Mouse (Mus musculus): ENCODE results near the gene Uggt1. TPM values are rescaled to one million over a fixed set of nuclear protein-coding genes. Genes with fewer than 3 reads are reported as not detected.

Uggt1 gene
- total RNA-seq, 2 experiments from 2014 or later, result 39.0 to 39.3 TPM

DNA sequence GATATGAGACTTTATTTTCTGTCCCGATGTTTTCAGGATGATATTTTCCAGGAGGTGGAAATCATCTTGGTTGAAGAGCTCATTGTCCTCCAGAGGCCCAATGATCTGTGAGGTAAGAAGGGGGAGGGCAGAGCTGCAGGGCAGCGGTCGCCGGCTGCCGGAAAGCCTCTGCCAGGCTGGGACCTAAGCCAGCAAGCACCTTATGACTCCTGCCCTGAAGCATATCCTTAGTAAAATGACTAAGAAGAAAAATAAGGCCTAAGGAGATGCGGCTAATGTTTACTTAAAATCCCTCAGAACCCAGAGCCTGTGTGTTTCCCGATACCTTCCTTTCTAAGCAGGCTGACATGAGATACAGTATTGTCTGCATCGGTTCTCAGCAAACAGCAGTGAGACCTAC lies 71.1 kb downstream of the Uggt1 start:
- DNase-seq, result peak; percentile 9

DNA sequence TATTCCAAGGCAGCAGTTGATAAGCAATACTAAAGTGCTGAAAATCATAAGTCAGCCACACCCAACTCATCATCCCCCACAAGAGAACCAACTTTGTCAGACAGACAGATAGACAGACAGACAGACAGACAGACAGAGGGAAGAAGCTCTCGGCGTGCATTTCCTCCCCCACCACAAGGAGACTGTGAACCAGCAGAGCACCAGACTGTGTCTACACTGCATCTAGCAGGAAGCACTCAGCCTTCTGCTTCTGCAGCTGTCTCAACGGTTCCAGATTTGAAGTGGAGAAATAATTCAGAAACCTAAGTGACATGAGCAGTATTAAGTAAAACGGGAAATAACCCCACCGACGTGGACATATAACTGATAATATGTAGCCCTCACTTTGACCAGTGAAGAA lies 71.6 kb downstream of the Uggt1 start:
- no peak for DNase-seq

DNA sequence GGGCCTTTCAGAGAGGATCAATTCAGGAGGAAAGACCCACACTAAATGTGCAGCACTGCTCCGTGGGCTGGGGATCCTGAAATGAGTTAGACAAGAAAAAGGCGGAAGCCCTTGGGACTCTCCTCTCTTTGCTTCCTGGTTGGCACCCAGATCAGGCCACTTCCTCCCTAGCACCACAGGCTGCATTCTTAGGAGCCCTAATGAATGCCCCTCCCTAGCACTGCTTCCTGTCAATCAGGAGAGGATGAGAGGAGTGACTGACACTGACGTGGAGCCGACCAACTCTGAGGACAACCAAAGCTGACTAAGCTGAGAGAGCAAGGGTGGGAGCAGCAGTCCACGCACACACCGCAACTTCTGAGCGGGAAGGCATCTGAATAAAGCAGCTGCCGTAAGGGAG lies 81.8 kb downstream of the Uggt1 start:
- DNase-seq, result peak; percentile 11

DNA sequence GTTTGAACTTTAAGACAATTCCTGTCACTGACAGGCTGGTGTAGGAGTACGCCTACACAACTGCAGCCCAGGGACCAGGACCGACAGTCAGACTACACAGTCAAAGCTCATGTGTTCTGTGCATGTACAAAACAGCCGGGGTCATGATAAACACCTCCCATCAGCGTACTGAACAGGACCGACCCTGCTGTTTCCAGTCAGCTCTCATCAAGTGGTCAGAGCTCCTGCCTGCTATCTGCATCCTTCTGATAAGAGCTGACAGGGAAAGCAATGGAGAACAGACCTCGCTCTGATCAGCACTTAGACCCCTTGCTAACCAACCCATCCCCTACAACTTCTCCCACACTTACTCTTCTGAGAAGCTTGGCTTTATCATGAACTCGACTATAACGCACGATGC lies 83.3 kb downstream of the Uggt1 start:
- DNase-seq, result no peak

DNA sequence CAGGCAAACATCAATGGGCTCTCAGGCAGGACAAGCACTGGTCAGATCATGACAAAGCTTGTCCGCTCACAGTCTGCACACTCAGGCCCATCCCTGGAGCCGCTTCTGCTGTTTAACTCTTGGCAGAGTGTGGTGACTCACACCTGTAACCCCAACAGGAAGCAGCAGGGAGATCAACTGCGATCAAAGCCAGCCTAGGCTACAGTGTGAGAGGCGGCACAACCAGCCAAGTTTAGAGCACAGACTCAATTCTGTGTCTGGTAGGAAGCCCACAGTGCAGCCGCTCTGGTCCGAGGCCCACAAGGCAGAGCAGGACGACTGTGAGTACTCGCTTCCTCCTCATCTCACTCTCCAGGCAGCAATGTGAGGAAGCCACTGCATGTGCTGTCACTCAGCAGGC lies 84.3 kb downstream of the Uggt1 start:
- no peak for DNase-seq

DNA sequence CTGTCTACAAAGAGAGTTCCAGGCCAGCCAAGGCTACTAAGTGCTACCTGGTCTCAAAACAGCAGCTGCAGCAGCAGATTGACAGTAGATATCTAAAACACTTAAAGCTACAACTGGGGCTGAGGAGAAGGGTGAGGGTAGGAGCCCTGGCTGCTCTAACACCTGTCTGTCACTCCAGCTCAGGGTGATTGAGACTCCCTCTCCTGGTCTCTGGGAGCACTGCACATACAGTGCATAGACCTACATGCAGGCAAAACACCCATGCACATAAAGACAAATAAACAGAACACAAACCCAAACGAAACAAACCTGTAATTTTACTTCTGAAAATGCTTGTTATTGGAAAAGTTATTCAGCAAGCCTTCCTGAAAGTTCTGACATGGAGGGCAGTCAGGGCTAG lies 95.1 kb downstream of the Uggt1 start:
- peak; percentile 50 for DNase-seq

DNA sequence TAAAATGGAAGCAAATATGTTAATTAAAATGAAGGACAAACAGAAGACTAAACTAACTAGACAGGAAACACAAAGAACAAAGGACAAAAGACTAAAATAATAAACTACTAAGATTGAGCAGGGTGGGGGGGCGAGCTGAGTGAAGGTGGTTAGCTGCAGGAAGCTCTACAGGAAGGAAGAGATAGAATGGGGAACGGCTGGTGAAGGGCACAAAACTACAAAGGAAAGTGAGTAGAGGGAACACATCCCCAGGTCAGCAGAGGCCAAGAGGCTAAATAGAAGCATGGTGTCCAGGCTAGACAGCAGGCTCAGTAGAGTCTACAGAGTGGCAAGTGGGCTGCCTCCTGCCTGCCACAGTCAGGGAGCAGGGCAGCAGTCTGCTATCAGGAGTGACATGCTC lies 95.7 kb downstream of the Uggt1 start:
- DNase-seq, result no peak

DNA sequence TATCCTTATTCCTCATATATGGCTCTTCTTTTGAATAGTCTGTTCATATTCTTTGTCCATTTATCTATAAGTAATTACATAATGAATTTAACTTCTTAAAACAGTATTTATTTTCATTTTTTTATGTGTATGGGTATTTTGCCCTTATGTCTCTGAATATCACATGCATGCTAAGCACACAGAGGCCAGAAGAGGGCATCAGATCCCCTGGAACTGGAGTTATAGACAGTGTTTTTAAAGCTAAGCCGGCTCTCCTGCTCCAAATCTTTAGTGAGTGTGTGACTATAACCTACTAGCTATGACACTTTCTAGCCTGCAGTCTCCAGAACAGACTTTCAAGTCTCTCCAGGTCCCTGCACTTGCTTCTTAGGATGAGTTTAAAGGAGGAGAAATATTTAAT lies 99.5 kb downstream of the Uggt1 start:
- DNase-seq, result peak; percentile 60

DNA sequence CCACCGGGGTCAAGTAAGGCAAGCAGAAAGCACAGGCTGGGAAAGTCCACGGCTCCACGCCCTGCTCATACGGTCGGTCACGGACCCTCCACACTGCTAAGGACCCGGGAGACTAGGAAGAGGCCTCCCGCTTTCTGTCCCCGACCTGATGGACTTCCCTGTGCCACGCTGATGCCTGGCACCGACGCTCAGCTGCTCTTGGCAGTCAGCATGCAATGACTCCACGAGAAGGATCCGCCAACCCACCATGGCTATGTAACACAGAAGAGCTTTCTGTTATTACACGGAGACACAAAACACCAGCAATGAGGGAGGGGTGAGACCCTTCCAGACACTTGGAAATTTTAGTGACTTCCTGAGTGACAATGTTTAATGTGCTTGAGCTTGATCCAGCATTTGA lies 104.2 kb downstream of the Uggt1 start:
- DNase-seq, result no peak

DNA sequence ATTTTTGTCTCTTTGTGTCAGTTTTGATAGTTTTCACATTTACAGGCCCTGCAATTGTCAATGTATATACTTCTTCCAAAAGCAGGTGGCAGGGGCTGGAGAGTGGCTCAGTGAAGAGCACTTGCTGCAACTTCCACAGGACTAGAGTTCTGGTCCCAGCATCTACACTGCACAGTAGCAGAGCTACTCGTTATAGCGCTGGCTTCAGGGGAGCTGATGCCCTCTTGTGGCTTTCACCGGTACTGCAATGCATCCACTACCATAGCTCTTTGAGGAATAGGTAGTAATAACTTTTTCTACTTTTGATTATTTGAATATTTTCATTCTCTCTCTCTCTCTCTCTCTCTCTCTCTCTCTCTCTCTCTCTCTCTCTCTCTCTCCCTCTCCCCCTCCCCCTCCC lies 109.9 kb downstream of the Uggt1 start:
- peak; percentile 80 for DNase-seq

DNA sequence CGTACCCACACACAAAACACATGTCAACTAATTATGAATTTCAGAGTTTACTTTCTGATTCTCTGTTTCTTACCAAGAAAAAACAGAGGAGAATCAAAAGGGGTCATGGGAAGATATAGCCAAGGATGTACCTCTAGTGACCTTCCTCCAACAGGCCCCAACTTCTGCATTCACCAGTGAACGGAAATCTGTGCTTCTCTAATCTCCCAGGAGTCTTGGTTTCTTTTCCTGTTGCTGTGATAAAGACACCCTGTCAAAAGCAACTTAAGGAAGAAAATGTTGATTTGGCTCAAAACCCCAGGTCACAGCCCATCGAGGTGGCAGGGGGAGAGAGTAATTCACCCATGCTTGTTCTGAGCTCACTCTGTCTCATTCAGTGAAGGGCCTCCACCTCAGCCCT lies 110.9 kb downstream of the Uggt1 start:
- no peak for DNase-seq

DNA sequence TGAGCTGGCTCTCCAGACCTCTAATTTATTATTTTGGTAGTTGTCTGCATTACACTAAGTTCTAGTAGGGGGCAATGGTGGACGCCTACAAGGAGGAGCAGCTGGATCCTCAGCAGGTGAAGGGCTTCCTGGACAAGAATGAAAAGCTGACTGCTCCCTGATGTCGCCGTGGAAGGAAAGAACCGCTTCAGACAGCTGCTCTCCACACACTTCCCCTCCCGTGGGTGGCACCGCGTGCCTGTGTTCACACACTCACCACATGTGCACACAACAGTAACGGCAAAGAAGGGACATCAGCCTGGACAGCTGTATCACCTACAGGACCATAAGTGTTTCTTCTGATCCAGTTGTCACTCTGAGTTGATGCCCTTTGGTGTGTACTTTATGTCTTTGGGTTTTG lies 111.5 kb downstream of the Uggt1 start:
- no peak for DNase-seq

DNA sequence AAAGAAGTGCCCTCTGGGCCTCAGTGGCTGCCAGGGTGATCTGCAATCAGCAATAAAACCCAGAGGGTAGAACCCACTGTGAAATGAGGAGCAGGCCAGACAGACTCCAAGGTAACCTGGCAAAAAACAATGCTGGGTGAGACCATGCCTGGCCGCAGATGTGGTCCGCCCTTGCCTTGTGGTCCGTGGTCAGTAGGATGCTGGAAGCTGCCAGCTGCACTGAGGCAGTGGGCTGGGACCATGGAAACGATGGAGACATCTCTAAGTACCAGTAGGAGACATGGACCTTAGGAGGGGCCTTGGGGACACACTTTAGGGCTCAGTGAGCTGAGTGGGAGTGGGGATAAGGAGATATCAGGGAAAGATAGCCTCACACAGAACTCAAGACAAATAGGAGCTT lies 112.3 kb downstream of the Uggt1 start:
- no peak for DNase-seq

DNA sequence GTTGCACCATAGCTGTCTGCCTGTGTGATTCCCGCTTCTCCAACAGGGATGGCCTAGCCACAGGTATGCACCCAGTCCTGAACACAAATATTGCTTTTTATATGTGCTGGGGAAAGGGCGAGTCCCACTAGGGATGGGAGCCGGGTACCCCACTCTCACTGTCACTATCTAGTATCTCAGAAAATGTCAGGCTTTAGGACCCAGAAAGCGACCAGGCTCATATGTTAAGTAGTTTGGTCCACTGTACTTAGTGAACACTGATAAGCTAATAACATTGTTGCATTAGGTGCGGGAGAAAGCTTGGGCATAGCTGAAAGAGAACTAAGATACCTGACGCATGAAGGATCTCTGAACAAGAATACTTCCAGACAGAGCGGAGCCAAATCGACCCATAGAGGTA lies 112.8 kb downstream of the Uggt1 start:
- no peak for DNase-seq

DNA sequence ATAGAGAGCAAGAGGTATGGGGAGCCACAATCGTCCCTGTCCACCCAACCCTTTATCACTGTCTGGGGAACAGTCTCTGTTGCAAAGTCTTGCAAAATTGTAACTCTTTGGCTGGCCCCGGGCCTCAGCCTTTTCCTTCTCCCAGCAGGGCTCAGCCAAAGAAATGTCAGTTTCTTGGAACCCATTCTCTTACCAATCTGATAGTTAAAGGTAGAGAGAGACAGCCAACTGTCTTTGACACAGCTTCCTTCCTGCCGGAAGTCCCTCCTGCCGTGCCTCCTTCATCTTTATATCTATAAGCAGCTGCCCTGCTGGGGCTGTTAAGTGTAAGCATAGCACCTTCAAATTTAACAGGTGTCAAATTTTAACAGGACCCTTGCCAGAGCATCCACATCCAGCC lies 113.4 kb downstream of the Uggt1 start:
- no peak for DNase-seq

DNA sequence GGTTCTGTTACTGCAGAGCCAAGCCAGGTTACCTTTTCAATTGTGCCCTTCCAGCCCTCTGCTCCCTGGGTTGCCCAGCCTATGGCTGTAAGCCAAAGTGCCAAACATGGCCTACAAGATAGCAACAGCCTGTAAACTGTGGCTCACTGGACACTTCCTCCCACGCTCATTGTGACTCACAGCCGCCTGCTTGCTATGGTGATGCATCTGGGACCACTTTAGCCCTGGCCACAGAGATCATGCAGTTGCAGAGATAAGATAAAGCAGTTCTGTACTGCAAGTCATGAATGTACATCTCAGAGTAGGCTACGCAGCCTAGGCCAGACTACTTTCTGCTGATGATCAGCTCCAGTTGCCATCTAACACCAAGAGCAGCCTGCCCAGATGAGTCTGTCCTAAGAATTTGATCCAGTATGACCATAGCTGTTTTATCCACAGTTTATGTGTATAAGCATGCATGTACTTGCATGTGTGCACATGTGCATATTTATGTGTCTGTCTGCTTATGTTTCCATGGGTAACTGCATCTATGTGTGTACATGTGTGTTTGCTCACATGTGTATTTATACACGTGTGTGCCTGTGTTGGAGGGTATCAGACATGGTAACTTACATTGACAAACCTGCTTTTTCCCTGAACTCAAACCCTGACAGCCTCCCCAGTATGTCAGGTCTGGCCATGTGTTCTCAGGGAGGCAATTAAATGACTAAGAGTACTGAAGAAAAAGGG lies 114.0 kb downstream of the Uggt1 start:
- DNase-seq, result peak; percentile 21

DNA sequence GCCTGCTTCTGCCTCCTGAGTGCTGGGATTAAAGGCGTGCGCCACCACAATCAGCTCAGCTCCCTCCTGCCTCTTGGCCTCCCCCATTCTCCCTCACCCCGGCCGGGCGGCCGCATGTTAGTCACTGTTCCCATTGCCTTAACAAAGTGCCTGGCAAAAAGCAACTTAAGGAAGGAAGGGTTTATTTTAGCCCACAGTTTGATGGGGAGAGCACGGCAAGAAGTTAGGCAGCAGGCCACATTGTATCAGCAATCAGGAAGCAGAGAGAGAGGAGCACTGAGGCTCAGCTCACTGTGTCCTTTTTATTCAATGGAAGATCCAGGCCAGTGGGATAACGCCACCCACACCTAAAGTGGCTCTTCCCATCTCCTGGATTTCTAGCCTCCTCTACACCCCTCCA lies 114.6 kb downstream of the Uggt1 start:
- no peak for DNase-seq

DNA sequence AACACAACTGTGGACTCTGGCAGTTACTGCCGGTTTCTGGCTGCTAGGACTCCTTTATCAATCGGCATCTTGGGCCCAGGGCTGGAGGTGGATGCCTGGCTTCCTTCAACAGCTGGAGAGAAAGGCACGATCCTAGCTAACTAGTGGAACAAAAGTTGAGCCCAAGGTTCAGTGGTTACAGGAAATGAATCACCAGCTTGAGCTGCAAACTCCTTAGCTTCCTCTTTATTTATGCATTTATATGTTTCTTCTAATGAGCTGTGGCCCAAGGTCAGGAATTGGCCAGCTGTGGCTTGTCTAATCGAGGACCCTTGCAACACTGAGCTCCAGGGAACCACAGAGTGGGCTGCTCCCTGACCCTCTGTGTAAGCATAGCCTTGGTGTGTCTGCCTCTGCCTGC lies 115.4 kb downstream of the Uggt1 start:
- DNase-seq, result no peak

DNA sequence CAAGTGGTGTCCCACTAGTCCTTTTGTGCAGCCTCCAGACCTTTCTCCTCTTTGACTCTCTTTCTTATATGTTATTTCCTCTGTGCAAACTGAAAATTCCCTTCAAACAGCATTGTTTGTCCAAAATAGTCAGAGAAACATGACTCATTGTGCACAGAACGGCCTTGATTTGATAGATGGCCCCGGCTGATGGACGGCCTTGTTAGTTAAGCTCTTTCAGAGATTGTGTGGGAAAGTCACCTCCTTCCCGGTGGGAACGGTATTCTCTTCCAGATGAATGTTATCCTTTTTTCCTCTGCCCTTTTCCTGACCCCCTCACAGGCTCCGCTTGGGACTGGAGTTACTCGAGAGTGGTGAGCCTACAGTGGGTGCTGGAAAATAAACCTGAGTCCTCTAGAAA lies 119.4 kb downstream of the Uggt1 start:
- no peak for DNase-seq

DNA sequence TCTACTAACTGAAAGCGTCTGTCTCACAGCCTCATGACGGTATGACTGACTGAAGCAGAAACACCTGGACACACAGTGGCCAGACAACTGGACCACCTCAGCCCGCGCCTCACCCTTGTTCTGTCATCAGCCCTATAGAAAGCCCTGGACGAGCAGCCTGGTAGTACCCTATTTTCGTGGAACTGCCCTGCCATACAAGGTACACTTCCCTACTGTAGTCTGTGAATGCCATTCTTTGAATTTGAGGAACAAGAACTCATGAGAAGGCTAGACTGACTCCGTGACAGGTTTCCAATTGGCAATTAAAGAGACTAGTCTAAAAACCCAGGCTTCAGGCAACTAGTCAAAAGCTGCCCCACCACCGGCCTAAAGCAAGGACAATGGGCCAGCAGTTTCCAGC lies 123.3 kb downstream of the Uggt1 start:
- no peak for DNase-seq

DNA sequence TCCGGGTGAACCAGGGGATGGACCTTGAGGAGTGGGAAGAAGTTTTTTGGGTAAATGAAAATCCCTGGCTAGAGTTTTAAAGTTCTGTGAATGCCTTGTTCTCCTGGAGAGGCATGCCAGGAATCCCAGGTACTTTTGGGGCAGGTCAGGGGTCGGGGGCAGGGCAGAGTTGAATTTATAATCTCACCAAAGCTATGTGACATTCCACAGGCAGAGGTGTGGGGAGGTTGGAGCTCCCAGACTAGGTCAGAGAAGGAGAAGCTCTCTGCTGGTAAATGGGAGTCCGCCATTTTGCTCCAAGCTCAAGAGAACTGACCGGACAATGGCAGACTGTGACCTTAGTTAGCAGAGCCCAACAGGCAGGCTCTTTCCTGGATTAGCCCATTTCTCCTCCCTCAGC lies 125.1 kb downstream of the Uggt1 start:
- no peak for DNase-seq

DNA sequence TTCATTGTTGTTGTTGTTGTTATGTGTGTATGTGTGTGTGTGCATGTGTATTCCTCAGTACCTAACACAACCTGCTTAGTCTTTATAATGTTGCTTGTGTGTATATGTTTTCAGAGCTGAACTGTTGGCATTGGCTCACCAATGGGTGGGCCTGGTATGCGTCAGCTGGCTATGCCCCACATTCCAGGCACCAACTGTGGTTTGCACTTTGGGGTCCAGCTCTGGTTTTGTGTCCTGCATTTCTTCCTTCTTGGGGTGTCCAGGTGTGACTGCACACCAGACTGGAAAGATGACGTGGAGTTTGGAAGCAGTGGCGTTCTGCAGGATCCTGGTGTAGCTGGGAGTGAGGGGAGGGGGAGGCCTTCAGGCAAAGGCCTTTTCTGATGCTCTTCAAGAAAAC lies 125.6 kb downstream of the Uggt1 start:
- no peak for DNase-seq

DNA sequence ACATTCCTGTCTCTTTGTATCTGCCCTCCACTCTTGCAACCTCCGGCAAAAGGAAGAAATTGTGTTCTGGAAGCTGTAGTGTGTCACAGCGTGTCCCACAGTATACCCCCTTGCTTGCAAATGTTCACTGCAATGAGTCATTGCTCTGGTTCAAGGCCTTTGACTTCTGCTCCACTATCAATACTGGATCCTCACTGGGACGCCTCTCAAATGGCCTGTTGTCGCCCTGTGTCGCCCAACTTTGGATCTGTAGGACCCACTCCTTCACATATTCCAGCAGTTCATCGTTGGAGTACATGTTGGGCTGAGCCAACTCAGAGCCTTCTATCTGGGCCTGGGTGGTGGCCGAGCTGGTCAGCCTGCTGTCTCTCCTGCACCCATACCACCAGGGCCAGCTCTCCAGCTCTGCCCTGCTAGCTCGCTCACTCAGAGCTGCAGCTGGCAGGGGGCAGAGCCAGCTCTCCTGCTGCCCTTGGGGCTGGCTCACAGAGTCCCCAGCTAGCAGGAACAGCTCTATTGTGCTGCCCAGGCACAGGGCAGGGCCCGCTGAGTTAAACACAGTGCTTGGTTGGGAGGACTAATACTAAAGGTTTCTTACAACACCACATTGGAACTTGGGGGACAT lies 126.3 kb downstream of the Uggt1 start:
- no peak for DNase-seq

DNA sequence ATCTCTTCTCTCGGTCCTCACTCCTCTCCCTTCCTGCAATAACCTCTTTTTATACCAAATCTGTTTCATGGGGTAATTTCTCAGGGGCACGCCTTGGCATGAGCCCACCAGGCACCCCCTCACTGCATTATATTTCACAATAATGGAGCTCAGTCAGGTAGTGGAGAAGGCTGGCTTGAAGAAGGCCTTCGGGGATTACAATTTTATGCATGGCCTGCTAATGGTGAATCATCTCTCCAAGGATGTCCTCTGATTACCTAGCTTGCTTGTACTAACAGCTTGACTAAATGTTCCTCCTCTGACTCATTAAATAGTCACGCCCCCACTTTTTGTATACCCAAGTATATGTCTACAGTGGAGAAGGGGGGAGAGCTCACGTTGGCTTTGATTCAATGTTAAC lies 128.0 kb downstream of the Uggt1 start:
- DNase-seq, result no peak

DNA sequence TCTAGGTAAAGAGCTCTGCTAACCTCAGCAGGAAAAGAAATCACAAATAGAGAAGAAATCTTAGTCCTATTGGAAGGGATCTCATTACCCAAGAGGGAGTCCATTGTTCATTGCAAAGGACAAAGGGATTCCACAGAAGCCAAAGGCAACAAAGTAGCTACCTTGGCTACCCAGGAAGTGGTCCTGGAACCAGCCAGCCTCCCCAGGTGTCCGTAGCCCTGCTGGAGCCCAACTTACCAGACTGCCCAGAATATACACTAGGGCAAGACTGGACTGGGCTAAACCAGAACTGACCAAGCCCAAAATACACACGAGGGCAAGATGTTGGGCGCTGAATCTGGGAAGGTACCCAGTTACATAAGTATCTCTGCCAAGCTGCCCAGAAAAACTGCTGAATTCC lies 129.7 kb downstream of the Uggt1 start:
- no peak for DNase-seq
